Mouse (Mus musculus): ENCODE results near the gene Gm20388. TPM values are rescaled to one million over a fixed set of nuclear protein-coding genes. Genes with fewer than 3 reads are reported as not detected.

Gene Gm20388
- polyA plus RNA-seq, 1 experiment from 2014 or later = 12.4 TPM

GRCm38 (mm10) chr8:120872661-120873060 is 962.0 kb downstream of the Gm20388 start:
- ATAC-seq = no peak
- Histone ChIP-seq H3K4me1 (ENCODE audit: control insufficient read depth, insufficient read depth, low read depth, low read length) (no peaks in the 10 kb centered on the region), H3K27ac (ENCODE audit: low read depth, low read length) (no peak overlapping the region), H3K9me3 (ENCODE audit: control insufficient read depth, low read length) (no peaks in the 10 kb centered on the region), H3K4me3 (ENCODE audit: low read length) (no peak overlapping the region), H3K9ac (ENCODE audit: low read depth, low read length) (no peak overlapping the region), H3K4me2 (ENCODE audit: low read length) (no peak overlapping the region), H3K27me3 (replicated peaks; ENCODE audit: control insufficient read depth, insufficient read depth, low read length) (no peaks in the 10 kb centered on the region), H3K36me3 (ENCODE audit: control insufficient read depth, insufficient read depth, low read length) (no peaks in the 10 kb centered on the region)
- 86% methylated on average over 6 of the region's 6 CpGs for WGBS

- Histone ChIP-seq H3K36me3 (ENCODE audit: control insufficient read depth, insufficient read depth, low read length) (no peaks in the 10 kb centered on the region), H3K4me2 (ENCODE audit: low read length) (no peak overlapping the region), H3K4me3 (ENCODE audit: low read length) (no peak overlapping the region), H3K27me3 (replicated peaks; ENCODE audit: control insufficient read depth, insufficient read depth, low read length) (peaks cover 10% of the 10 kb centered on the region), H3K9ac (ENCODE audit: low read depth, low read length) (no peak overlapping the region), H3K9me3 (ENCODE audit: control insufficient read depth, low read length) (no peaks in the 10 kb centered on the region), H3K27ac (ENCODE audit: low read depth, low read length) (no peak overlapping the region), H3K4me1 (ENCODE audit: control insufficient read depth, insufficient read depth, low read depth, low read length) (no peaks in the 10 kb centered on the region)
- no peak for ATAC-seq
- 83% methylated on average over 24 of the region's 24 CpGs for WGBS
Observed at GRCm38 (mm10) chr8:120876010-120876918, 965.6 kb downstream of the Gm20388 start.

GRCm38 (mm10) chr8:120877005-120877404 is 966.4 kb downstream of the Gm20388 start:
- H3K4me3 ChIP-seq (ENCODE audit: low read length) = no peak overlapping the region
- H3K4me2 ChIP-seq (ENCODE audit: low read length) = no peak overlapping the region
- H3K27ac ChIP-seq (ENCODE audit: low read depth, low read length) = no peak overlapping the region
- H3K27me3 ChIP-seq (replicated peaks; ENCODE audit: control insufficient read depth, insufficient read depth, low read length) = peaks cover 17% of the 10 kb centered on the region
- no peaks in the 10 kb centered on the region for H3K36me3 ChIP-seq (ENCODE audit: control insufficient read depth, insufficient read depth, low read length)
- H3K4me1 ChIP-seq (ENCODE audit: control insufficient read depth, insufficient read depth, low read depth, low read length) = no peaks in the 10 kb centered on the region
- no peak overlapping the region for H3K9ac ChIP-seq (ENCODE audit: low read depth, low read length)
- no peak for ATAC-seq
- H3K9me3 ChIP-seq (ENCODE audit: control insufficient read depth, low read length) = no peaks in the 10 kb centered on the region
- WGBS = 85% methylated on average over 7 of the region's 7 CpGs

GRCm38 (mm10) chr8:120879928-120880327 is 969.3 kb downstream of the Gm20388 start:
- Histone ChIP-seq H3K4me2 (ENCODE audit: low read length) (no peak overlapping the region), H3K27me3 (replicated peaks; ENCODE audit: control insufficient read depth, insufficient read depth, low read length) (peaks cover 30% of the 10 kb centered on the region), H3K27ac (ENCODE audit: low read depth, low read length) (no peak overlapping the region), H3K4me1 (ENCODE audit: control insufficient read depth, insufficient read depth, low read depth, low read length) (peaks cover 4% of the 10 kb centered on the region; the same call in 1 of the 2 replicates), H3K9ac (ENCODE audit: low read depth, low read length) (no peak overlapping the region), H3K9me3 (ENCODE audit: control insufficient read depth, low read length) (no peaks in the 10 kb centered on the region), H3K36me3 (ENCODE audit: control insufficient read depth, insufficient read depth, low read length) (no peaks in the 10 kb centered on the region), H3K4me3 (ENCODE audit: low read length) (no peak overlapping the region)
- 74% methylated on average over 6 of the region's 6 CpGs for WGBS
- no peak for ATAC-seq

GRCm38 (mm10) chr8:120881634-120882033 is 971.0 kb downstream of the Gm20388 start:
- ATAC-seq = no peak
- H3K4me1 ChIP-seq (ENCODE audit: control insufficient read depth, insufficient read depth, low read depth, low read length) = peaks cover 4% of the 10 kb centered on the region; the same call in 1 of the 2 replicates
- H3K4me2 ChIP-seq (ENCODE audit: low read length) = no peak overlapping the region
- no peak overlapping the region for H3K9ac ChIP-seq (ENCODE audit: low read depth, low read length)
- H3K36me3 ChIP-seq (ENCODE audit: control insufficient read depth, insufficient read depth, low read length) = no peaks in the 10 kb centered on the region
- no peak overlapping the region for H3K4me3 ChIP-seq (ENCODE audit: low read length)
- peaks cover 43% of the 10 kb centered on the region for H3K27me3 ChIP-seq (replicated peaks; ENCODE audit: control insufficient read depth, insufficient read depth, low read length)
- no peaks in the 10 kb centered on the region for H3K9me3 ChIP-seq (ENCODE audit: control insufficient read depth, low read length)
- H3K27ac ChIP-seq (ENCODE audit: low read depth, low read length) = no peak overlapping the region
- 78% methylated on average over 10 of the region's 10 CpGs for WGBS

GRCm38 (mm10) chr8:120882657-120883056 is 972.0 kb downstream of the Gm20388 start:
- 24% methylated on average over 13 of the region's 13 CpGs for WGBS
- ATAC-seq = no peak
- no peaks in the 10 kb centered on the region for H3K9me3 ChIP-seq (ENCODE audit: control insufficient read depth, low read length)

GRCm38 (mm10) chr8:120883369-120883768 is 972.7 kb downstream of the Gm20388 start:
- no peak overlapping the region for H3K4me3 ChIP-seq (ENCODE audit: low read length)
- H3K36me3 ChIP-seq (ENCODE audit: control insufficient read depth, insufficient read depth, low read length) = no peaks in the 10 kb centered on the region
- peaks cover 59% of the 10 kb centered on the region for H3K27me3 ChIP-seq (replicated peaks; ENCODE audit: control insufficient read depth, insufficient read depth, low read length)
- H3K9me3 ChIP-seq (ENCODE audit: control insufficient read depth, low read length) = no peaks in the 10 kb centered on the region
- peaks cover 4% of the 10 kb centered on the region; the same call in 1 of the 2 replicates for H3K4me1 ChIP-seq (ENCODE audit: control insufficient read depth, insufficient read depth, low read depth, low read length)
- no peak for ATAC-seq
- H3K9ac ChIP-seq (ENCODE audit: low read depth, low read length) = no peak overlapping the region
- no peak overlapping the region; the same call in 1 of the 2 replicates for H3K4me2 ChIP-seq (ENCODE audit: low read length)
- no peak overlapping the region for H3K27ac ChIP-seq (ENCODE audit: low read depth, low read length)
- 4% methylated on average over 25 of the region's 25 CpGs for WGBS

More at GRCm38 (mm10) chr8:120882657-120883056, 972.0 kb downstream of the Gm20388 start:
- Histone ChIP-seq H3K27ac (ENCODE audit: low read depth, low read length) (no peak overlapping the region), H3K4me2 (ENCODE audit: low read length) (no peak overlapping the region), H3K4me1 (ENCODE audit: control insufficient read depth, insufficient read depth, low read depth, low read length) (peaks cover 4% of the 10 kb centered on the region; the same call in 1 of the 2 replicates), H3K36me3 (ENCODE audit: control insufficient read depth, insufficient read depth, low read length) (no peaks in the 10 kb centered on the region), H3K9ac (ENCODE audit: low read depth, low read length) (no peak overlapping the region), H3K27me3 (replicated peaks; ENCODE audit: control insufficient read depth, insufficient read depth, low read length) (peaks cover 52% of the 10 kb centered on the region), H3K4me3 (ENCODE audit: low read length) (no peak overlapping the region)

GRCm38 (mm10) chr8:120883853-120884252 is 973.2 kb downstream of the Gm20388 start:
- Histone ChIP-seq H3K4me2 (ENCODE audit: low read length) (no peak overlapping the region), H3K27me3 (replicated peaks; ENCODE audit: control insufficient read depth, insufficient read depth, low read length) (peaks cover 64% of the 10 kb centered on the region), H3K9me3 (ENCODE audit: control insufficient read depth, low read length) (no peaks in the 10 kb centered on the region), H3K36me3 (ENCODE audit: control insufficient read depth, insufficient read depth, low read length) (no peaks in the 10 kb centered on the region), H3K4me1 (ENCODE audit: control insufficient read depth, insufficient read depth, low read depth, low read length) (peaks cover 4% of the 10 kb centered on the region; the same call in 1 of the 2 replicates), H3K9ac (ENCODE audit: low read depth, low read length) (no peak overlapping the region), H3K4me3 (ENCODE audit: low read length) (no peak overlapping the region), H3K27ac (ENCODE audit: low read depth, low read length) (no peak overlapping the region)
- no peak for ATAC-seq
- WGBS = 6% methylated on average over 15 of the region's 15 CpGs

GRCm38 (mm10) chr8:120884881-120885280 is 974.2 kb downstream of the Gm20388 start:
- Histone ChIP-seq H3K27ac (ENCODE audit: low read depth, low read length) (no peak overlapping the region), H3K36me3 (ENCODE audit: control insufficient read depth, insufficient read depth, low read length) (no peaks in the 10 kb centered on the region), H3K9ac (ENCODE audit: low read depth, low read length) (no peak overlapping the region), H3K27me3 (replicated peaks; ENCODE audit: control insufficient read depth, insufficient read depth, low read length) (peaks cover 74% of the 10 kb centered on the region), H3K4me3 (ENCODE audit: low read length) (no peak overlapping the region), H3K4me2 (ENCODE audit: low read length) (no peak overlapping the region), H3K4me1 (ENCODE audit: control insufficient read depth, insufficient read depth, low read depth, low read length) (peaks cover 4% of the 10 kb centered on the region; the same call in 1 of the 2 replicates), H3K9me3 (ENCODE audit: control insufficient read depth, low read length) (no peaks in the 10 kb centered on the region)
- no peak for ATAC-seq
- WGBS = 47% methylated on average over 13 of the region's 13 CpGs
